Mouse (Mus musculus) adrenal gland, adult 10 weeks (tissue): ENCODE measurements around the gene A1cf. TPM values are rescaled to one million over a fixed set of nuclear protein-coding genes. Genes with fewer than 3 reads are reported as not detected.

Source experiments
- polyA plus RNA-seq: library from polyadenylated mRNA; stranded (reverse); fragments of 350-450 nt; fragmentation: Illumina TruSeq; extraction: RNeasy Lipid Tissue Mini Kit (QIAGEN cat#74804); gene quantifications from one replicate; pipeline ENCODE4 v1.2.3, GENCODE M21; 2014; ENCODE audit warnings: low read depth, low replicate concordance

Gene A1cf
- not detected for polyA plus RNA-seq

DNA sequence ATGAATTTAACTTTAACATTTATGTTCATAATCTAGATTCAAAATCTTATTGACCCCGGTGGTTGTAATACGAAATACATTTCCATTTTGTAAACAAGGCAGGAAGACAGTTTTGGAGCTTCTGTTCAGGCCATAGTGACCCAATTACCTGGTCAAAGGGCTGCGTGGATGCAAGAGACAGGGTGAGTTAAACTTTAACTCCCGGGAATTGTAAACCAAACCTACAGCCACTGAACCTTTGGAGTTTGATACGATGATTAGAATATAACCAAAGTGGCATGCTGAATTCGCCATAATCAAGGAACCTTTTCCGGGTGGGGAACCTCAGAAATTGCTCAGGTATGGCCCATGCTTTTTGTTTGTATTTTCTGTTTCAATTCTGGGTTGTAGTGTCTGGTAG lies at the start of gene A1cf:
Gene A1cf (plus strand): TSS at position 244 of the 400 bp plus-strand sequence.

Other genes starting within 250 kb of the A1cf start
- 16.8 TPM for gene Prkg1, start 103.7 kb upstream of the A1cf start, polyA plus RNA-seq
- 108 TPM for gene Asah2, start 239.4 kb downstream of the A1cf start, polyA plus RNA-seq